Mouse (Mus musculus): ENCODE measurements around the gene Srsf7. TPM values are rescaled to one million over a fixed set of nuclear protein-coding genes. Genes with fewer than 3 reads are reported as not detected.

Srsf7 gene
- polyA plus RNA-seq, 1 experiment from 2014 or later: 835 TPM

GRCm38 (mm10) chr17:80175966-80176365 lies 31.1 kb downstream of the Srsf7 start:
- Histone ChIP-seq H3K4me2 (no peak overlapping the region), H3K36me3 (ENCODE audit: control insufficient read depth, insufficient read depth, low read length) (no peaks in the 10 kb centered on the region), H3K9ac (ENCODE audit: low read length) (no peak overlapping the region), H3K27me3 (ENCODE audit: control insufficient read depth, insufficient read depth, low read length) (no peaks in the 10 kb centered on the region), H3K9me3 (ENCODE audit: control insufficient read depth, low read length) (no peaks in the 10 kb centered on the region), H3K27ac (ENCODE audit: low read depth, low read length) (no peak overlapping the region), H3K4me3 (ENCODE audit: low read depth, low read length) (no peak overlapping the region), H3K4me1 (ENCODE audit: control insufficient read depth, insufficient read depth, low read length) (peaks cover 4% of the 10 kb centered on the region)
- WGBS: 84% methylated on average over 3 of the region's 3 CpGs
- ATAC-seq (ENCODE audit: low FRiP score) (no peak), DNase-seq (ENCODE audit: low spot score, missing footprints) (peak; percentile 62)

GRCm38 (mm10) chr17:80175386-80175739 lies 31.7 kb downstream of the Srsf7 start:
- Histone ChIP-seq H3K36me3 (ENCODE audit: control insufficient read depth, insufficient read depth, low read length) (no peaks in the 10 kb centered on the region), H3K9me3 (ENCODE audit: control insufficient read depth, low read length) (no peaks in the 10 kb centered on the region), H3K4me3 (ENCODE audit: low read depth, low read length) (no peak overlapping the region), H3K27ac (ENCODE audit: low read depth, low read length) (no peak overlapping the region), H3K4me1 (ENCODE audit: control insufficient read depth, insufficient read depth, low read length) (peaks cover 4% of the 10 kb centered on the region), H3K4me2 (no peak overlapping the region), H3K27me3 (ENCODE audit: control insufficient read depth, insufficient read depth, low read length) (no peaks in the 10 kb centered on the region), H3K9ac (ENCODE audit: low read length) (no peak overlapping the region)
- no peak for DNase-seq (ENCODE audit: low spot score, missing footprints)
- ATAC-seq (ENCODE audit: low FRiP score): no peak
- WGBS: 74% methylated on average over 4 of the region's 4 CpGs

GRCm38 (mm10) chr17:80174699-80175385 lies 32.3 kb downstream of the Srsf7 start:
- Histone ChIP-seq H3K9me3 (ENCODE audit: control insufficient read depth, low read length) (no peaks in the 10 kb centered on the region), H3K4me2 (no peak overlapping the region), H3K36me3 (ENCODE audit: control insufficient read depth, insufficient read depth, low read length) (no peaks in the 10 kb centered on the region), H3K4me1 (ENCODE audit: control insufficient read depth, insufficient read depth, low read length) (peaks cover 4% of the 10 kb centered on the region), H3K27me3 (ENCODE audit: control insufficient read depth, insufficient read depth, low read length) (no peaks in the 10 kb centered on the region), H3K4me3 (ENCODE audit: low read depth, low read length) (no peak overlapping the region), H3K9ac (ENCODE audit: low read length) (no peak overlapping the region), H3K27ac (ENCODE audit: low read depth, low read length) (no peak overlapping the region)
- peak; percentile 59 for ATAC-seq (ENCODE audit: low FRiP score)
- DNase-seq (ENCODE audit: low spot score, missing footprints): peak; percentile 81
- WGBS: 78% methylated on average over 19 of the region's 19 CpGs

GRCm38 (mm10) chr17:80174146-80174545 lies 33.0 kb downstream of the Srsf7 start:
- ATAC-seq (ENCODE audit: low FRiP score): no peak
- no peaks in the 10 kb centered on the region for H3K27me3 ChIP-seq (ENCODE audit: control insufficient read depth, insufficient read depth, low read length)
- 81% methylated on average over 3 of the region's 3 CpGs for WGBS
- H3K4me1 ChIP-seq (ENCODE audit: control insufficient read depth, insufficient read depth, low read length): peaks cover 4% of the 10 kb centered on the region
- H3K4me2 ChIP-seq: no peak overlapping the region
- DNase-seq (ENCODE audit: low spot score, missing footprints): no peak
- H3K4me3 ChIP-seq (ENCODE audit: low read depth, low read length): no peak overlapping the region
- H3K27ac ChIP-seq (ENCODE audit: low read depth, low read length): no peak overlapping the region
- no peaks in the 10 kb centered on the region for H3K9me3 ChIP-seq (ENCODE audit: control insufficient read depth, low read length)
- H3K9ac ChIP-seq (ENCODE audit: low read length): no peak overlapping the region
- H3K36me3 ChIP-seq (ENCODE audit: control insufficient read depth, insufficient read depth, low read length): no peaks in the 10 kb centered on the region

GRCm38 (mm10) chr17:80173708-80174107 lies 33.4 kb downstream of the Srsf7 start:
- 100% methylated on average over 2 of the region's 2 CpGs for WGBS
- Histone ChIP-seq H3K27me3 (ENCODE audit: control insufficient read depth, insufficient read depth, low read length) (no peaks in the 10 kb centered on the region), H3K4me3 (ENCODE audit: low read depth, low read length) (no peak overlapping the region), H3K4me1 (ENCODE audit: control insufficient read depth, insufficient read depth, low read length) (peaks cover 7% of the 10 kb centered on the region), H3K36me3 (ENCODE audit: control insufficient read depth, insufficient read depth, low read length) (no peaks in the 10 kb centered on the region), H3K9ac (ENCODE audit: low read length) (no peak overlapping the region), H3K27ac (ENCODE audit: low read depth, low read length) (no peak overlapping the region), H3K9me3 (ENCODE audit: control insufficient read depth, low read length) (no peaks in the 10 kb centered on the region), H3K4me2 (no peak overlapping the region)
- ATAC-seq (ENCODE audit: low FRiP score): no peak
- DNase-seq (ENCODE audit: low spot score, missing footprints): peak; percentile 66

- no peak overlapping the region for H3K4me2 ChIP-seq
- no peak overlapping the region for H3K4me3 ChIP-seq (ENCODE audit: low read depth, low read length)
- WGBS: 94% methylated on average over 5 of the region's 5 CpGs
- no peaks in the 10 kb centered on the region for H3K9me3 ChIP-seq (ENCODE audit: control insufficient read depth, low read length)
- H3K27me3 ChIP-seq (ENCODE audit: control insufficient read depth, insufficient read depth, low read length): no peaks in the 10 kb centered on the region
- no peaks in the 10 kb centered on the region for H3K36me3 ChIP-seq (ENCODE audit: control insufficient read depth, insufficient read depth, low read length)
- H3K4me1 ChIP-seq (ENCODE audit: control insufficient read depth, insufficient read depth, low read length): peaks cover 16% of the 10 kb centered on the region
- no peak for ATAC-seq (ENCODE audit: low FRiP score)
- DNase-seq (ENCODE audit: low spot score, missing footprints): no peak
- no peak overlapping the region for H3K9ac ChIP-seq (ENCODE audit: low read length)
- H3K27ac ChIP-seq (ENCODE audit: low read depth, low read length): no peak overlapping the region
Observed at GRCm38 (mm10) chr17:80172761-80173160, 34.3 kb downstream of the Srsf7 start.

GRCm38 (mm10) chr17:80171948-80172347 lies 35.2 kb downstream of the Srsf7 start:
- no peaks in the 10 kb centered on the region for H3K27me3 ChIP-seq (ENCODE audit: control insufficient read depth, insufficient read depth, low read length)
- H3K4me1 ChIP-seq (ENCODE audit: control insufficient read depth, insufficient read depth, low read length): peaks cover 16% of the 10 kb centered on the region
- H3K9me3 ChIP-seq (ENCODE audit: control insufficient read depth, low read length): no peaks in the 10 kb centered on the region
- WGBS: 87% methylated on average over 4 of the region's 4 CpGs
- no peaks in the 10 kb centered on the region for H3K36me3 ChIP-seq (ENCODE audit: control insufficient read depth, insufficient read depth, low read length)
- H3K27ac ChIP-seq (ENCODE audit: low read depth, low read length): no peak overlapping the region
- ATAC-seq (ENCODE audit: low FRiP score) (no peak), DNase-seq (ENCODE audit: low spot score, missing footprints) (no peak)
- no peak overlapping the region for H3K9ac ChIP-seq (ENCODE audit: low read length)
- H3K4me2 ChIP-seq: no peak overlapping the region
- no peak overlapping the region for H3K4me3 ChIP-seq (ENCODE audit: low read depth, low read length)

GRCm38 (mm10) chr17:80170951-80171350 lies 36.2 kb downstream of the Srsf7 start:
- WGBS: 93% methylated on average over 7 of the region's 7 CpGs
- peak; percentile 71 for DNase-seq (ENCODE audit: low spot score, missing footprints)
- Histone ChIP-seq H3K9me3 (ENCODE audit: control insufficient read depth, low read length) (no peaks in the 10 kb centered on the region), H3K27ac (ENCODE audit: low read depth, low read length) (no peak overlapping the region), H3K4me3 (ENCODE audit: low read depth, low read length) (no peak overlapping the region), H3K4me2 (no peak overlapping the region), H3K9ac (ENCODE audit: low read length) (no peak overlapping the region), H3K4me1 (ENCODE audit: control insufficient read depth, insufficient read depth, low read length) (peaks cover 16% of the 10 kb centered on the region), H3K27me3 (ENCODE audit: control insufficient read depth, insufficient read depth, low read length) (no peaks in the 10 kb centered on the region), H3K36me3 (ENCODE audit: control insufficient read depth, insufficient read depth, low read length) (no peaks in the 10 kb centered on the region)
- ATAC-seq (ENCODE audit: low FRiP score): no peak

- 97% methylated on average over 6 of the region's 6 CpGs for WGBS
- H3K9ac ChIP-seq (ENCODE audit: low read length): no peak overlapping the region
- H3K4me3 ChIP-seq (ENCODE audit: low read depth, low read length): no peak overlapping the region
- ATAC-seq (ENCODE audit: low FRiP score) (no peak), DNase-seq (ENCODE audit: low spot score, missing footprints) (no peak)
- H3K36me3 ChIP-seq (ENCODE audit: control insufficient read depth, insufficient read depth, low read length): no peaks in the 10 kb centered on the region
- H3K27ac ChIP-seq (ENCODE audit: low read depth, low read length): no peak overlapping the region
- no peaks in the 10 kb centered on the region for H3K9me3 ChIP-seq (ENCODE audit: control insufficient read depth, low read length)
- H3K4me2 ChIP-seq: no peak overlapping the region
- H3K4me1 ChIP-seq (ENCODE audit: control insufficient read depth, insufficient read depth, low read length): peaks cover 12% of the 10 kb centered on the region
- no peaks in the 10 kb centered on the region for H3K27me3 ChIP-seq (ENCODE audit: control insufficient read depth, insufficient read depth, low read length)
Observed at GRCm38 (mm10) chr17:80169792-80170191, 37.3 kb downstream of the Srsf7 start.

Data from midbrain, embryonic 11.5 days (tissue).